Mouse (Mus musculus) yolk sac, embryonic 10.5 days (tissue): ENCODE measurements around the gene Slamf9.

Experiments
- DNase-seq: peaks from one replicate; pipeline ENCODE4 v3.0.0-alpha.2; 2017; ENCODE audit warnings: low spot score

Gene Slamf9

GRCm38 (mm10) chr1:172514213-172514529, 39.0 kb downstream of the Slamf9 start:
- no peak for DNase-seq

GRCm38 (mm10) chr1:172514551-172515268, 39.6 kb downstream of the Slamf9 start:
- no peak for DNase-seq

GRCm38 (mm10) chr1:172515396-172515795, 40.2 kb downstream of the Slamf9 start:
- DNase-seq: no peak

GRCm38 (mm10) chr1:172518013-172518412, 42.9 kb downstream of the Slamf9 start:
- DNase-seq: no peak

- no peak for DNase-seq
Observed at GRCm38 (mm10) chr1:172519644-172520043, 44.5 kb downstream of the Slamf9 start.

GRCm38 (mm10) chr1:172520576-172521440, 45.6 kb downstream of the Slamf9 start, which contains the start of gene Cfap45:
Gene Cfap45, plus strand, starts transcription at chr1:172520801.
- peak; percentile 94 for DNase-seq

- no peak for DNase-seq
Observed at GRCm38 (mm10) chr1:172522524-172522923, 47.4 kb downstream of the Slamf9 start.

GRCm38 (mm10) chr1:172523699-172524101, 48.5 kb downstream of the Slamf9 start:
- DNase-seq: no peak

GRCm38 (mm10) chr1:172525027-172525764, 50.0 kb downstream of the Slamf9 start:
- DNase-seq: no peak

GRCm38 (mm10) chr1:172525971-172526370, 50.8 kb downstream of the Slamf9 start:
- DNase-seq: no peak

GRCm38 (mm10) chr1:172526380-172527081, 51.4 kb downstream of the Slamf9 start:
- no peak for DNase-seq

- no peak for DNase-seq
Observed at GRCm38 (mm10) chr1:172527431-172527830, 52.3 kb downstream of the Slamf9 start.
